Mouse (Mus musculus) lung, postnatal 25 days (tissue): ENCODE results near the gene Dph7.

Experiments used
- DNase-seq: peaks from one replicate; pipeline ENCODE4 v3.0.0; 2022; ENCODE audit warnings: low spot score

Gene Dph7

DNA sequence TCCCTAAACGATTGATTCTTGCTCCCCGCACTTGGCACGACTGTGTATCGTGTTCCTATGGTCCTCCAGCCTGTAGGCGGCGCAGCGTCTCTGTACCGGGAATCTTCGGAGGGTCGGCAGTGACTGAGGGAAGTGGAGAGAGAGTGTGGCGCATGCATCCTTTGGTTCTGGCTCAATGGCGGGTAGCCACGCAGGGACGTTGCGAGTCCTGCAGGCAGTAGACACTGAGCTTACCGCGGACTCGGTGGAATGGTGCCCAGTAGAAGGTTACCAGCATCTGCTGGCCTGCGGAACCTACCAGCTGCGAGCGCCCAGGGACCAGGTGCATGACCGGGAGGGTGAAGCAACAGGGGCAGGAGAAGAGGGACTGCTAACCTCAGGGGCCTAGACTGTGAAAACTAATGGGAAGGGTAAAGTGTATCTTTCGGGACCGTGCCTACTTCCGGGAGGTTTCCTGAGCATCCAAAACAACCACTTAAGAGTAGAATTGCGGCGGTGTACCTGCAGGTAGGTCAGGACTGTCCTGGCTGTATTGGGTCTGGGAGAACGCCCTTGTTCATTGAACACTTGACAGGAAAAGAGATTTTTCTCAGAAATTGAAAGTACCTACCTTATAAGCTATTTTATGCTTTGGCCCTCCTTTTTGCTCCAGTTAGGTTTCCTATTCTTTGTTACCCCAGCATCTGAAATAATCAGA, at the start of gene Dph7:
Dph7 (plus strand) TSS at position 97 of the 697 bp plus-strand sequence.
- DNase-seq = peak; percentile 86

DNA sequence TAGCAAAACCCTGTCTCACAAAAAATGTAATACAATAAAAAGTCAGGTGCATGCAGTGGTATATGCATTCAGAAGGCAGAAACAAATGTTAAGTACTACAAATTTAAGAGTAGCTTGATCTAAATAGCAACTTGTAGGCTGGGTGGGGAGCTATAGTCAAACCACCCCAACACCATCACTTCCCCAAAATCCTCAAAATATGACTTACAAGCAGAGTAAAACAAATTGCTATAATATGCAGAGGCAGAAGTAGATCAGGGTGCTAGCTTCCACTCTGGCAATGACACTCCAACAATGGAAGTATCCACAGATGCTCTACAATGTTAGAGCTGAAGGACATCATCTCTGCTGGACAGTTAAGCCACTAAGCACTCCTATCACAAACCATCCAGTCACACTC, 49.6 kb upstream of the Dph7 start:
- no peak for DNase-seq

DNA sequence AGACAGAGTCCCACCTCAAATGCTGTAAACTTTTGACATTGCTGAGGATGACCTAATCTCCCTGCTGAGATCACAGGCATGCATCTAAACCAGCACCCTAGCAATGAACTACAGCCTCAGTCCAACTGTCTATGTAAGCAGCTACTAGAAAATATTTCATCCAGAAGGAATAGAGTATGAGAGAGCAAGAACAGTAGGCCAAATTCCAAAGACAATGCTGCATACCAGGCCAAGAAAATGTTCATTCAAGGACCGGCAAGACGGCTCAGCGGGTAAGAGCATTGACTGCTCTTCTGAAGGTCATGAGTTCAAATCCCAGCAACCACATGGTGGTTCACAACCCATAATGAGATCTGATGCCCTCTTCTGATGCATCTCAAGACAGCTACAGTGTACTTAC, 47.4 kb upstream of the Dph7 start:
- no peak for DNase-seq

DNA sequence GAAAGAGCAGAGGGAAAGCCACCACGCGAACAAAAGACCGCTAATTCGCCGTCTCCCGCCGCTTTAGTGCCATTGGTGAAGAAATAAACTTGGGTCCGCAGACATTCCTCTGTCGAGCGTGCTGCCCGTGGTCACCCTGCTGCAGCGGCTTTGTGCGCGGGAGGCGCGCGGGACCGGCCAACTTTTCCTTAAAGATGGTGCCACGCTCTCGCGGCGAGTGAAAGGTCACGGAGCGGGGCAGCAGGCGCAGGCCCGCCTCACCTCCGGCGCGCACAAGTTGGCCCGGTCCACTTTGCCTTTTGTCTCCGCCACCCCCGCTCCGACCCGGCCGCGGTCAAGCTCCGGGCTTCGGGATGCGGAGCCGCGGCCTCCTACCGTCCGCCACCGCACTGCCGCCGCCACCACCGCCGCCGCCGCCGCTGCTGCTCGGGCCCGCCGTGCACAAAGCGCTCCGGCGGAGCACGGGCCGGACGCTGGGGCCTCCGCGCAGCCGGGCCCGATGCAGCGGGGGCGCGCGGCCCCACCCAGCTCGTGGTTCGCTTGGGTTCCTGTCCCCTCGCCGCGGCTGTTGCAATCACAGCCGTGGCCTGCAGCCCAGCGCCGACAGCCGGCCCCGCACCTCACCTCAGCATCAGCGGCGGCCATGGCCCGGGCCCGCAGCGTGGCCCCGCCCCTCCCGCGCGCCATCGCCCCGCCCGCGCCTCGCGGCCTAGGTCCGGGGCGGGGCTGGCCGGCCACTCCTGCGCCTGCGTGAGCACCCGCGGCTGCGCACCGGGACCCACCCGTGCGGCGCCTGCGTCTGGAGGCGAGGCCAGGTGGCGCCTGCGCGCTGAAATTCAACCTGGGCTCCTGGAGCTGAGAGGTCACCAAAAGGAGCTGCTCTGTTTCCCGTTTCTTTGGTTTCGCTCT, 43.0 kb upstream of the Dph7 start, which contains the start of gene Ehmt1:
Ehmt1 (minus strand) TSS at position 685 of the 909 bp plus-strand sequence.
- DNase-seq = peak; percentile 94

DNA sequence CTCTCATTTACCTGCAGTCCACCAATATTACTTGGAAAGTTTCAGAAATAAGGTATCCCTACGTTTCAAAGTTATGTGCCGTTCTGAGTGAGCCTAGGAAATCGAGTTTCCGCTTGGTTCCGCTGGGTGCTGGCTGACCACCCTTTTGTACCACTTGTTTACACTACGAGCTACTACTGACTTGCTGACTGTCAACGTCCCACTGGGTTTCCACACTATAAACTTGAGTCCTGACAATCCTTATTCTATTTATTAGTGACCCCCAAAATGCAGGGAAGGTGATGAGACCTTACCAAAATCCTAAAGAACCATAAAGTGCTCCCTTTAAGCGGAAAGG, 42.4 kb upstream of the Dph7 start:
- DNase-seq = no peak

DNA sequence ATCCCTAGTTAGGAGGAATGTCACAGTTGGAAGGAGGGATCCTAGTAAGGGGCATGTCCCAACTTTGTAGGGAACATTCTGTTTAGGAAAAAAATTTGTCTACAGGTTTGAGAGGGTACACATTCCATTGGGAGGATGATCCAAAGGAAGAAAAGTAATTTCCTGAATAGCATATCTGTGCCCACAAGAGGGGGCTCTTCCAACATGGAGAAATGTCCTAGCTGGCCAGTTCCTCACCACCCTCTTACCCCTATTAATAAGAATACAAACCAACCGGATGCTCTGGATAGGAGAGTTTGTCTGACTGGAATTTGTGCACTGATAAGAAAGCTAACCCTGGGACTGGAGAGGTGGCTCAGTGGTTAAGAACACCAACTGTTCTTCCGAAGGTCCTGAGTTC, 38.6 kb upstream of the Dph7 start:
- DNase-seq = no peak

DNA sequence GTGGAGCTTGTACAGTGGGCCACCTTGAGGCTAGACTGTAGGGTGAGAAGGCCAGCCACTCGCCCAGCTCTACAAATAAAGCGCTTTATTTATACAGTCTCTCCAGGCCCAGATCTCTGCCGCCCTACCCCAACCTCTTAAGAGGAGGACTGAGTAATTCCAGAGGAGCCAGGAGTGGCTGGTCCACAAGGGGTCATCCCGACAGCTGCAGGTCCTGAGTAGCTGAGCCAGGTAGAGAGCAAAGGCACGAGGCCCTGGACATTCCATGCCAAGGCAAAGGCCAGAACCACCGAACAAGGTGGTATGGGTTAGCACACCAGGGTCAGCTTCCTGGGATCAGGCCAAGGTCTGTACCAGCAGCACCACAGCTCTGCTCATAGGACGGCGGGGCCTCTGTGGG, 36.9 kb upstream of the Dph7 start:
- DNase-seq = peak; percentile 57

DNA sequence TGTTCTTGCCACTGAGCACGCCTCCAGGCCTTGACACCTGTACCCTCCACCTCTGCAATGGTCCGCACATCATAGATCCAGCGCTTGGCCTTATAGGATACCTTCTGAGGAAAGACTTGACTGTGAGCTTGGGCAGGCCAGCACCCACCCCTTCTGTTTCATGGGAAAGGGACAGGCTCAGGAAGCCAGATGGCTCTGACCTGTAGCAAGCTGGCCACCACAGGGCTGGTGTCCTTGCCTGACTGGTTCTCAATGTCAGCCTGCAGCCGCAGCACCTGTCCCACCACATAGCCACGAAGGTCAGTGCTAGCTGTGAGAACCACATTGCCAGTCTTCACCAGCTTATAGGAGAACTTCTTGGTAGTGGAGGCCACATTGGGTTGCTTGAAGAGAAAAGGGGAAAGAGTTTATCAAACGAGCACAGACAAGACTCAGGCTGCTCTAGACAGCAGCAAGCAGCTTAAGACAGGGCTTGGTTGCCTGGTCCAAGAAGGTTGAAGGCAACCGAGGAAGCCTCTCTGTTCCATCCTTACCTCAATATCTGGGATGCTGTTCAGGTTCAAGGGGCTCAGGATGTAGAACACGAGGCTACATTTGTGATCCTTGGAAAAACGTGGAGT, 35.7 kb upstream of the Dph7 start:
- no peak for DNase-seq

DNA sequence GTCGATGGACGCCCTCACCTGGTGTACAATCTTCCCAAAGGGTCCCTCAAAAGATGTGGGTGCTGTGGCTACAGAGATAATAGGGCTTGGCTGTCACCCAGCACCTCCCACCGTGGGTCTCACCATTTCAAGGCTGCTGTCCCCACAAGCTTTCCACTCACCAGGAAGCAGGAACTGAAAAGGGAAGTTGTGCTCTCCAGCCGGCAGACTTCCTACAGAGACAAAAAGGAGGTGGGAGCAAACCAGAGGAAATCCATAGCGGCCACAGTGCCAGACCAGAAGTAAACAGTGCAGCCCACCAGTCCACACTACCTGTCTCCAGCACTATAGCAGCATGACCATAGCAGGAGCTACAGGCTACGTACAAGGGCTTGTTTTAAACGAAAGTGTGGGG, 35.2 kb upstream of the Dph7 start:
- no peak for DNase-seq

DNA sequence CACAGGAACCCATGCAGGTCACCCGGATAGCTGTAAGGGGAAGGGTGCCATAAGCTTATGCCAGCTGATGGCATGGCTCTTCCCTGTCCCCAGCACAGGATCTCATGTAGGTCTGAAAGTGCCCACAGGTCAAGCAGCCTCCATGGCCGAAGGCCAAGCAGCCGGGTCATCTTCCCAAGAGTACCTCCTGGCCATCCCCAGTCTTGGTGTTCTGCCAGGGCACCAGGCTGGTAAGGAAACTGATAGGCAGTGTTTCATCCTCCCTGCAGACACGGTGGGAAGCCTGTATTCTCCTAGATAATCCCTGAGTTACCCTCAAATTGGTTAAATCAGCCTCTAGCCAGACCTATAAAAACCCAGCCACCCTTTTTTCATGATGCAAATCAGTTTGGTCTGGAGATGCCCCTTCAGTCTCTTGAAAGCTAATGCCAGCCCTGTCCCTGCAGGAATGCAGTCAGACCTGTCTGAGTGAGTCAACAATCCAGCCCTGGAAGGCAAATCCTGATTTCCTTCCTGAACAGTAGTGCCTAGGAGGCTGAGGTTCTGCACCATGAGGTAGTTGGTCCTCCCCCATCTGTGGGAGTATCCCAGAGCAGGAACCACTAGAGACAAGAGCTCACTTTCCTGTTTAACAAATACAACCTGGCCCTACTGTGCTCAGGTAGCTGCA, 34.3 kb upstream of the Dph7 start:
- DNase-seq = peak; percentile 91

DNA sequence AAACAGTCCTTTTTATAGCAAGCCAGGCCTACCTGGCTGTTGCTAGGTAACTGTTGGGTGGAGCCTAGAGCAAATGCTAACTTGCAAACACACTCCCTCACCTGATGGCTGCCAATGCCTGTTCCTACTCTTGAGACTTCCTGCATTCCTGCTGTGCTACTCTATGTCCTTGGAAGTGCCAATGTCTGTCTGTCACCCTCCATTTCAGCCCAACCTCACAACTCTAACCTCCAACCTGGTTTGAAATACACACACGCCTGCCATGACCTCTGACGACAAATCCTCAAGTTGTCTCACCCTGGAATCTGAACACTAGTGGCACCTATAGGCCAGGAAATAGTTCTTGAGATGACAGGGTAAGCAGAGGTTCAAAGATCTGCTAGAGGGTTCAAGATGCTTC, 33.1 kb upstream of the Dph7 start:
- DNase-seq = peak; percentile 80

DNA sequence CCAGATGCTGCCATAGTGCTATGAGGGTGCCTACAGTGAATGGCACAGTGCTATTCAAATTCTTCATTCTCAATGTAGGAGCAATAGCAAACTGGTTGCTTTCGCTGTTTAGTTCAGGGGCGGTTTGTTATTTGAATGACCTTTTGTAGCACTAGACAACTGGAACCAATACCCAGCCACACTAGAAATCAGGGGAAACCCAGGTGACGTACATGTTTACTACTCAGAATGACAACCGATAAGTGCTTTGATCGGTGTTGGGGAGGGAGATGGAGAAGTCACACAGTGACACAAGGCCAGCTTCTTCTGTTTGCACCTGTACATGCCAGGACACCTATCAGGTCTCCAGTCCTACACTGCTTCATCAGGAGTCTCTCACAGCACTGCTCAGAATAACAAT, 32.6 kb upstream of the Dph7 start:
- no peak for DNase-seq

DNA sequence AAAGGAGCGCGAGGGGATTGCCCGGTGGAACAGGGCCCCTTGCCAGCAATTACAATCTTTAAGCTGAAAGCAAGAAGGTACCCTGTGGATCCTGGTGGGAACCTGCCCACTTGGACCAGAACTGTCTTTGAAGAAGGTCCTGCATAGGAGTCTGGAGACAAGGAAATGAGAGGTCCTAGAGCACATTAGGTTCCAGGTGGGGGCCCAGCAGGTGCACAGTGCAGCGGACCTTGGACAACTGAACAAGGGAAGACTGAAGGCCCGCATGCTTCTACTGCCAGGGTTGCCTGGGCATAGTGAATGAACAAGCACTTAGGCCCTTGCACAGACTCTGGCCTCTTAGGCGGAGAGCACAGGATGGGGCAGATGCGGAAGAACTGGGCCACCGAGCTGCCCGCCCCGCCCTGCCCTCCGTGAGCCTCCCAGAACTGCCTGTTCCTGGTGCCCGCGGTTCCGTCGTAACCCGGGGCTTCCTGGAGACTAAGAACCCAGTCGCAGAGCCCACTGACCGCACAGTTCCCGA, 27.7 kb upstream of the Dph7 start:
- DNase-seq = no peak

DNA sequence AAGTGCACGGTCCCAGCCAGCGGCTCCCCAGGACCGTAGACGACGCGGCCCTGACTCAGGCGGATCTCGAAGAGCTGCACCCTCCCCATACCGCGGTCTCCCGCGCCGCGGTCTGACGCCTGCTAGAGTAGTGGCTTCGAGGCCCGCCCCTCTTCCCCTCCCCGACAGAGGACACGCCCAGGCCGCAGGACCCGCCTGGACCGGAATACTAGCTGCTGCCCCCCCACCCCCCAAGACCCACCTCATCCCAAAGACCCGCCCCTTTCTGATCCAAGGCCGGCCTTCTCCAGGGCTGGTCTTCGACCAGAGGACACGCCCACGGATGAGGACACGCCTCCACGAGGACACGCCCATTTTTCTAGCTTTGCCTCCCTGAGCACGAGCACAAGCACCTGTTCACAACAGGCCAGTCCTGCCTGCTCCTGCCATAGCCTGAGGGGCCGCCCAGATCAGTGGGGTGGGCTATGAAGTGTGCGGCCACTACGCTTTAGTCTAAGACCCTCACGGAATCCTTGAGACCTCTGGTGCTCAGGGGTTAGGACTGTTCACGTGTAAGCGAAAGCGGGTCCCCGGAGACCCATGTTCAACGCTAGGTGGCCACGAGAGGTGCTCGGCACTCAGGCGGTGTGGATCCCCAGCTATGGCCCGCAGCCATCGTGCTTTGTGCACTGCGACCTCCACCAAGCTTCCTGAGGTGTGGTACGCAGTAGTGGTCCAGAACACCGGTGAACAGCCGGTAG, 27.0 kb upstream of the Dph7 start, which contains the start of gene Arrdc1:
Arrdc1 (minus strand) TSS at position 196 of the 740 bp plus-strand sequence.
- peak; percentile 96 for DNase-seq

DNA sequence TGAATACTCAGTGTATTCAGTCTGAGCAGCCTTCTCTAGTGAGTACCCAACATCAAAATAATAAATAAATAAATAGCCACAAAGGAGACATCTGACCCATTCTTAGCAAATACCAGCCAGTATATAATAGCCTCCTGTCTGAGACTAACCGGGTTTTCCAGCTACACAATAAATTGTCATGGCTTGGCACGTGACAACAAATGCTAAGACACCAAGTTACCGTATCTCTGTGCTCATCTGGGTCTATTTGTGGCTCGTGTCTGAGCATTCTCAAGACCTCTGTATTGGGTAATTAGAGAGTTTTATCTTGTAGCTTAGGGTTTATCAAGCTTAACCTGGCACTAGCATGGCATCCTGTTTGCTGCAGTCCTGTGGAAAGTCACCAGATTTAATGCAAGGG, 20.1 kb upstream of the Dph7 start:
- DNase-seq = no peak

DNA sequence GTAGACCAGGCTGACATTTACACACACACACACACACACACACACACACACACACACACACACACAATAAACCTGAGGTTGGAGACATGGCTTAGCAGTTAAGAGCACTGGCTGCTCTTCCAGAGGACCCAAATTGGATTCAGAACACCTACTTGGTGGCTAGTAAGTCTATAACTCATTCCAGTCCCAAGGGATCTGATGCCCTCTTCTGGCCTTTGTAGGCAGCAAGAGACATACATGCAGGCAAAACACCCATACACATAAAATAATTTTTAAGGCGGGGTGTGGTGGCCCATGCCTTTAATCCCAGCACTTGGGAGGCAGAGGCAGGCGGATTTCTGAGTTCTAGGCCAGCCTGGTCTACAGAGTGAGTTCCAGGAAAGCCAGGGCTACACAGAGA, 17.9 kb upstream of the Dph7 start:
- peak; percentile 66 for DNase-seq

DNA sequence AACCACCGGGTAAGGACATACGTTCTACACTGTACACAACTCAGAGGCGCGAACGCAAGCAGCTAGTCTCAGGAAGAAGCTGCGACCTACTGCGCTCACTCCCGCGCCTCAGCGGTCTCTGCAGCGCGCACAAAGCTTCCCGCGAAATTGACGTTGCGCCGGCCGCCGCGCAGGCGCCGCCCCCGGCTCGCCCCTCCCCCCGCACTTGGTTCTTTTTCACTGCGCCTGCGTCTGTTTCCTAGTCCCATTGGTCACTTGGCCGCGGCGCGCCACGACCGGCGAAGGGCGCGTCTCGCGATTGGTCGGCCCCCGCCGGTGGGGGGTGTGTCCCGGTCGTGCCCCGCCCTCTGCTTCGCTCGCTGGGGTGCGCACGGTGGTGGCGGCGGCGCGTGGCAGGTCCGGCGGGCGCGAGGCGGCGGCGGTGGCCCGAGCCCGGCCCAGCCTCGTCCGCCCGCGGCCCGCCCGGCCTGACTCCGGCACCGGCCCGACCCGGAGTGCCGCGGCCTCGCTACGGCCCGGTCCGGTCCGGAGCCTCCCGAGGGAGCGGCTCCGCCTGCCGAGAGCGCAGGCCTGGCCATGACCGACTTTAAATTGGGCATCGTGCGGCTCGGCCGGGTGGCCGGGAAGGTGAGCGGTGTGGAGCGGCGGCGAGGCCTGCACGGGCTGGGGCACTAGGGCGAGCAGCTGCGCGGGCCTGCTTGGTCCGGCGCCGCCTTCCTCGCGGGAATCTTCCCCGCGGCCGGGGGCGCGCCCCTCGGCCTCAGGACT, 12.6 kb upstream of the Dph7 start, which contains the start of gene Zmynd19:
Zmynd19 (plus strand) TSS at position 372 of the 768 bp plus-strand sequence.
- DNase-seq = peak; percentile 97

DNA sequence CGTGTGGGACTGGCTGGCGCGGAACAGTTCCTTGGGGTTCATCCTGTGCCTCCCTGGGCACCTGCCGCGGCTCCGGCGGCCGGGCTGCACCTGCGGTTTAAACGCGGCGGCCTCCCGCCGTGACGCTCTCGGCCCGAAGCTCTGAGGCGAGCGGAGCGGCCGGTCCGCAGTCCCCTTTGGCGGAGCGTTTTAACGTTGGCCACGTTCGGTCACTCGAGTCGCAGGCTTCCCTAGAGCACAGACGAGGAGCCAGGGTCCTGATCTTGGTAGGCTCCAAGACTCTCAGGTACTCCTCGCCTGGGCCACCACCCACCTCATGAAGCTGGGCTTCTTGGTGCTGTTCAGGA, 12.0 kb upstream of the Dph7 start:
- no peak for DNase-seq

DNA sequence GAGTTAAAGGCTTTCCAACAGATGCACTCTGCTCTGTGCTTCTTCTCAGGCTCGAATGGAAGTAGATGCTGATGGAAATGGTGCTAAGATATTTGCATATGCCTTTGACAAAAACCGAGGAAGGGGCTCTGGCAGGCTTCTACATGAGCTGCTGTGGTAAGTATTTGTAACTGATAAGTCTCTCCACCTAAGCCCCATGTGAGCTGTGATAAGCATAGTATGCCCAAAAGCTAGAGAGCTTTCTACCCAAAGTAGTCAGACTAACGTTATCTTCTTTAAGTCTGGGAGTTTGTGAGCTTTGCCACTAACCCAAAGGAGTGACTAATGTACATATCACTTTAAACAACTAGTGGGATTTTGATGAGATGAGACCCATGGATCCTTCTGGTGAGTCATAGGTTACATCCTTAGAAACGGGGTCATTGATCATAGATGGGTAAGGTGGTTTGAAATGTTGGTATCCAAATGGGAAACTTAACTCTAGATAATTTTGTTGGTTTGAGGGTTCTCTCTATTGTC, 9.6 kb upstream of the Dph7 start:
- DNase-seq = no peak

DNA sequence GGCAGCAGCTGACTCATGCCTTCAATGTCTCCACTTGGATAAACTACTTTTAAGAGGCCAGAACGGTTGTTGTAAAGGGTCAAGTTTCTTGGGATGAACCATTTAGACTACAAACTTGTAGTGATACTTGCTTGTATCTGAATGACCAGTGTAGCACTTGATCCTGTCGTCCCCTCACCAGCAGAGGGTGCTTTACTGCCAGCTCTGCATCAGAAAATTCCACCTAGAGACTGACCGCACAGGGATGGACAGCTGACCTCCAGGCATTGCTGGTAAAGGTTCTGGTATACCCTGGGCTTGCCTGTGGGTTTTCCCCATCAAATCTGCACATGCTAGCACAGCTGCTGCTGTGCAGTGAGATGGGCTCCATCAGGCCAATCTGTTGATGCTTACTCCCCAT, 1.3 kb upstream of the Dph7 start:
- DNase-seq = peak; percentile 40
